Mouse (Mus musculus) megakaryocyte, adult 5-6 weeks (primary cell): ENCODE results near the gene Fbxl17. TPM values are rescaled to one million over a fixed set of nuclear protein-coding genes. Genes with fewer than 3 reads are reported as not detected.

Experiments used
- ATAC-seq: 2 replicates; pipeline ENCODE4 v1.8.0; 2016; ENCODE audit warnings: mild to moderate bottlenecking, inconsistent platforms; ENCODE audit not compliant: poor library complexity, severe bottlenecking
- total RNA-seq, 2 experiments: library from RNA; stranded (forward) in 1 of 2; stranded (reverse) in 1 of 2; fragments of 153-499, 151-499 nt in 1 of 2; fragments of 221-1000, 200-1000 nt in 1 of 2; gene quantifications; 2 replicates each; pipeline versions ENCODE4 v1.2.3 to v1.2.4; 2015 to 2017

The Fbxl17 gene
- total RNA-seq (2015) (13.0 and 13.9 TPM in 2 replicates), total RNA-seq (2017) (5.1 and 9.3 TPM in 2 replicates)

GRCm38 (mm10) chr17:63499636-63500155 is at the start of gene Fbxl17:
Fbxl17 (minus strand) TSS chr17:63500017.
- peak; percentile 40 for ATAC-seq

- ATAC-seq = no peak
These were observed 47.6 kb upstream of the Fbxl17 start for GRCm38 (mm10) chr17:63547465-63547864.

GRCm38 (mm10) chr17:63534576-63535265 is 34.9 kb upstream of the Fbxl17 start:
- ATAC-seq = no peak

GRCm38 (mm10) chr17:63533074-63533836 is 33.4 kb upstream of the Fbxl17 start:
- no peak for ATAC-seq

GRCm38 (mm10) chr17:63529476-63529875 is 29.7 kb upstream of the Fbxl17 start:
- ATAC-seq = no peak

GRCm38 (mm10) chr17:63520691-63521090 is 20.9 kb upstream of the Fbxl17 start:
- ATAC-seq = no peak

GRCm38 (mm10) chr17:63510451-63510850 is 10.6 kb upstream of the Fbxl17 start:
- ATAC-seq = no peak

GRCm38 (mm10) chr17:63501091-63501490 is 1.3 kb upstream of the Fbxl17 start:
- ATAC-seq = no peak

GRCm38 (mm10) chr17:63500156-63500834 is 478 bp upstream of the Fbxl17 start:
- ATAC-seq = peak; percentile 73

GRCm38 (mm10) chr17:63498717-63499635 is 841 bp downstream of the Fbxl17 start:
- ATAC-seq = peak; percentile 48

GRCm38 (mm10) chr17:63498182-63498716 is 1.6 kb downstream of the Fbxl17 start:
- ATAC-seq = no peak

GRCm38 (mm10) chr17:63497206-63497731 is 2.5 kb downstream of the Fbxl17 start:
- no peak for ATAC-seq

GRCm38 (mm10) chr17:63496153-63496552 is 3.7 kb downstream of the Fbxl17 start:
- no peak for ATAC-seq

GRCm38 (mm10) chr17:63493876-63494580 is 5.8 kb downstream of the Fbxl17 start:
- ATAC-seq = no peak

GRCm38 (mm10) chr17:63493274-63493673 is 6.5 kb downstream of the Fbxl17 start:
- peak; percentile 79 for ATAC-seq

- peak; percentile 49 for ATAC-seq
These were observed 7.0 kb downstream of the Fbxl17 start for GRCm38 (mm10) chr17:63492665-63493273.

- ATAC-seq = no peak
These were observed 10.3 kb downstream of the Fbxl17 start for GRCm38 (mm10) chr17:63489525-63489924.

- ATAC-seq = peak; percentile 94
These were observed 32.0 kb downstream of the Fbxl17 start for GRCm38 (mm10) chr17:63467866-63468265.

- ATAC-seq = no peak
These were observed 34.6 kb downstream of the Fbxl17 start for GRCm38 (mm10) chr17:63465239-63465638.
